Comparison of ENCODE assay signal across 16 mouse cellular contexts in genomic region chr19:37131660-37132059, GRCm38 (mm10).
DNase-seq lines count a peak whose midpoint lies in the region.
"Had no signal": no experiment of that assay in that cellular context is flagged by ENCODE, and none has a peak within 500 bp of the region (broad histone marks: within the 10 kb centered on the region; RNA-seq: fewer than 3 reads in every experiment).

No protein-coding gene starts in this region.

- DNase-seq in gastrocnemius, adult 18-20 months (ENCODE audit: low spot score): peak; percentile 69
- DNase-seq in gastrocnemius, postnatal 25 days: no peak
- peak; percentile 20 to 61 for DNase-seq in heart, adult 9 months (ENCODE audit: low spot score in 2 of 2)
- DNase-seq in heart, postnatal 36 days: no peak
- peak; percentile 64 for DNase-seq in brain, adult 2 months (ENCODE audit: low read depth, low spot score)
- DNase-seq in skeletal muscle tissue, adult 2 months (ENCODE audit: low read depth, low spot score): peak; percentile 46
- no peak for DNase-seq in B cell, adult 2 months
- DNase-seq: adrenal gland, postnatal 14 days; cerebellum, adult 9-11 months; kidney, adult 18-20 months; kidney, postnatal 4 days; liver; lung, postnatal 36 days; retina, postnatal 1 day; right cerebral cortex, postnatal 25 days; thymus, postnatal 14 days had no signal

- intact Hi-C loops in heart, postnatal 36 days (cut with DNase I): loop anchor here (5.0 kb wide), 1 partner anchor 54 kb away; no protein-coding TSS in a partner anchor

Comparison
In these comparisons a context has a peak if more than half of its experiments do, and no peak if none do; other contexts are left out.
1. DNase-seq: peak in gastrocnemius, adult 18-20 months (single experiment), heart, adult 9 months (2 of 2), brain, adult 2 months (single experiment) and skeletal muscle tissue, adult 2 months (single experiment); none in gastrocnemius, postnatal 25 days (single experiment), heart, postnatal 36 days (0 of 2) and B cell, adult 2 months (0 of 2).